Mouse (Mus musculus): ENCODE measurements around the gene Gm7694. TPM values are rescaled to one million over a fixed set of nuclear protein-coding genes. Genes with fewer than 3 reads are reported as not detected.

Gene Gm7694
- polyA plus RNA-seq, 1 experiment from 2014 or later = 2.1 TPM

GRCm38 (mm10) chr1:170270696-170271095 is 35.4 kb downstream of the Gm7694 start:
- Histone ChIP-seq H3K36me3 (ENCODE audit: control insufficient read depth, insufficient read depth, low read length) (no peaks in the 10 kb centered on the region), H3K4me1 (ENCODE audit: control insufficient read depth, insufficient read depth, low read length) (no peaks in the 10 kb centered on the region), H3K4me3 (replicated peaks; ENCODE audit: low read depth, low read length) (no peak overlapping the region), H3K27ac (replicated peaks; ENCODE audit: low read depth, low read length) (no peak overlapping the region), H3K9ac (replicated peaks; ENCODE audit: low read length) (no peak overlapping the region), H3K9me3 (ENCODE audit: control insufficient read depth, low read length) (peaks cover 3% of the 10 kb centered on the region; the same call in 1 of the 2 replicates), H3K4me2 (ENCODE audit: low read length) (no peak overlapping the region), H3K27me3 (ENCODE audit: control insufficient read depth, insufficient read depth, low read length) (no peaks in the 10 kb centered on the region)
- WGBS = 90% methylated on average over 4 of the region's 4 CpGs
- ATAC-seq (ENCODE audit: low FRiP score, low TSS enrichment) (no peak), DNase-seq (no peak)

GRCm38 (mm10) chr1:170270281-170270680 is 35.9 kb downstream of the Gm7694 start:
- 85% methylated on average over 6 of the region's 6 CpGs for WGBS
- Histone ChIP-seq H3K4me3 (replicated peaks; ENCODE audit: low read depth, low read length) (no peak overlapping the region), H3K4me2 (ENCODE audit: low read length) (no peak overlapping the region), H3K9ac (replicated peaks; ENCODE audit: low read length) (no peak overlapping the region), H3K27ac (replicated peaks; ENCODE audit: low read depth, low read length) (no peak overlapping the region), H3K36me3 (ENCODE audit: control insufficient read depth, insufficient read depth, low read length) (no peaks in the 10 kb centered on the region), H3K9me3 (ENCODE audit: control insufficient read depth, low read length) (peaks cover 3% of the 10 kb centered on the region; the same call in 1 of the 2 replicates), H3K27me3 (ENCODE audit: control insufficient read depth, insufficient read depth, low read length) (no peaks in the 10 kb centered on the region), H3K4me1 (ENCODE audit: control insufficient read depth, insufficient read depth, low read length) (no peaks in the 10 kb centered on the region)
- ATAC-seq (ENCODE audit: low FRiP score, low TSS enrichment) = no peak
- DNase-seq = no peak

GRCm38 (mm10) chr1:170255560-170255910 is 50.6 kb downstream of the Gm7694 start:
- peak overlapping the region; percentile 78 for H3K4me2 ChIP-seq (ENCODE audit: low read length)
- H3K4me1 ChIP-seq (ENCODE audit: control insufficient read depth, insufficient read depth, low read length) = peaks cover 3% of the 10 kb centered on the region; the same call in 1 of the 2 replicates
- peak overlapping the region; percentile 26; the same call in 1 of the 2 replicates for H3K27ac ChIP-seq (replicated peaks; ENCODE audit: low read depth, low read length)
- H3K9me3 ChIP-seq (ENCODE audit: control insufficient read depth, low read length) = no peaks in the 10 kb centered on the region
- H3K27me3 ChIP-seq (ENCODE audit: control insufficient read depth, insufficient read depth, low read length) = 0 out of 2 replicates have a peak, but pooled peaks cover 9% of the 10 kb centered on the region
- ATAC-seq (ENCODE audit: low FRiP score, low TSS enrichment) (peak; percentile 99), DNase-seq (peak; percentile 94)
- no peaks in the 10 kb centered on the region for H3K36me3 ChIP-seq (ENCODE audit: control insufficient read depth, insufficient read depth, low read length)
- WGBS = 2% methylated on average over 28 of the region's 32 CpGs
- peak overlapping the region; percentile 80 for H3K9ac ChIP-seq (replicated peaks; ENCODE audit: low read length)
- peak overlapping the region; percentile 73 for H3K4me3 ChIP-seq (replicated peaks; ENCODE audit: low read depth, low read length)

GRCm38 (mm10) chr1:170254893-170255559 is 51.1 kb downstream of the Gm7694 start:
- DNase-seq = no peak
- WGBS = 26% methylated on average over 29 of the region's 30 CpGs
- peaks cover 3% of the 10 kb centered on the region; the same call in 1 of the 2 replicates for H3K4me1 ChIP-seq (ENCODE audit: control insufficient read depth, insufficient read depth, low read length)
- H3K9me3 ChIP-seq (ENCODE audit: control insufficient read depth, low read length) = no peaks in the 10 kb centered on the region
- H3K9ac ChIP-seq (replicated peaks; ENCODE audit: low read length) = peak overlapping the region; percentile 80
- H3K27ac ChIP-seq (replicated peaks; ENCODE audit: low read depth, low read length) = peak overlapping the region; percentile 26; the same call in 1 of the 2 replicates
- H3K4me3 ChIP-seq (replicated peaks; ENCODE audit: low read depth, low read length) = peak overlapping the region; percentile 73
- H3K4me2 ChIP-seq (ENCODE audit: low read length) = peak overlapping the region; percentile 78
- ATAC-seq (ENCODE audit: low FRiP score, low TSS enrichment) = peak; percentile 85
- 0 out of 2 replicates have a peak, but pooled peaks cover 9% of the 10 kb centered on the region for H3K27me3 ChIP-seq (ENCODE audit: control insufficient read depth, insufficient read depth, low read length)
- no peaks in the 10 kb centered on the region for H3K36me3 ChIP-seq (ENCODE audit: control insufficient read depth, insufficient read depth, low read length)

Other genes with a start within 250 kb of the Gm7694 start
- gene Ddr2, start 195.6 kb downstream of the Gm7694 start, polyA plus RNA-seq (2014; fragmentation: Nextera tagmentation; extraction: Ambion mirVana) = 1.7 and 8.9 TPM in 2 replicates
- gene Uap1, start 131.4 kb downstream of the Gm7694 start, polyA plus RNA-seq (2014; fragmentation: Nextera tagmentation; extraction: Ambion mirVana) = 49.2 and 67.5 TPM in 2 replicates
- gene Uhmk1, start 90.9 kb downstream of the Gm7694 start, polyA plus RNA-seq (2014; fragmentation: Nextera tagmentation; extraction: Ambion mirVana) = 11.7 and 12.8 TPM in 2 replicates
- not detected in 2 replicates for gene Sh2d1b2, start 73.6 kb downstream of the Gm7694 start, polyA plus RNA-seq (2014; fragmentation: Nextera tagmentation; extraction: Ambion mirVana)
- not detected in 2 replicates for gene Sh2d1b1, start 29.0 kb downstream of the Gm7694 start, polyA plus RNA-seq (2014; fragmentation: Nextera tagmentation; extraction: Ambion mirVana)
- 0.89 and 0.96 TPM in 2 replicates for gene Spata46, start 2.5 kb upstream of the Gm7694 start, polyA plus RNA-seq (2014; fragmentation: Nextera tagmentation; extraction: Ambion mirVana)

Measured in midbrain, embryonic 14.5 days (tissue).